Mouse (Mus musculus): ENCODE measurements around the gene Parp6.

Parp6 gene

DNA sequence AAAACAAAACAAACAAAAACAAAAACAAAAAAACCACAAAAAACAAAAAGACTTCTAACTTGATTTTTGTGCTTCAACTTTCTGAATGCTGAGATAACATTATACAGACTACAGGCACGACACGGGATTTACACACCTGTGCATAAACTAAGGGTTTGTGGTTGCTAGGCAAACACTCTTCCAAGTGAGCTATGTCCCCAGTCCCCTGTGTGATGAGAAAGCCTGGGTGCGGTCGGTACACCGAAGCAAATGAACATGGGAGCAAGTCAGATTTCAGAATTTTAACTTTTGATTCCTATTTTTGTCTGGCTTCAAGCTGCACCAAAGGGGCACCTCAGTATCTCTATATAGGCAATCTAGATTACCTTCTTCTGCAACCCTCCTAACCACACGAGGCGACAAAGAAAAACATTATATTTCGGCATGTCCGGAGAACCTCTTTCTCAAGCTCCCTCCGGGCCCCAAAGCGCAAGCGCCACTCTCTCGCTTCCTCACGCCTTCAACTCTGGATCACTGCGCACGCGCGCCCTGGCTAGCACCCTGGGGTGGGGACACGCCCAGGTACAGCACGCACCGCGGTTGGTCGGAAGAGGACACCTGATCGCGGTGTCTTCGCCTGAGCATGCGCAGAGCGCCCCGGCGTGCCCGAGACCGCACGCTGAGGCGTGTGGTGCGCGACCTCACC is at the start of gene Parp6:
Gene Parp6 (plus strand): TSS at position 663 of the 685 bp plus-strand sequence.
- peak; percentile 99 to 100 for DNase-seq (ENCODE audit: low spot score in 2 of 2)

DNA sequence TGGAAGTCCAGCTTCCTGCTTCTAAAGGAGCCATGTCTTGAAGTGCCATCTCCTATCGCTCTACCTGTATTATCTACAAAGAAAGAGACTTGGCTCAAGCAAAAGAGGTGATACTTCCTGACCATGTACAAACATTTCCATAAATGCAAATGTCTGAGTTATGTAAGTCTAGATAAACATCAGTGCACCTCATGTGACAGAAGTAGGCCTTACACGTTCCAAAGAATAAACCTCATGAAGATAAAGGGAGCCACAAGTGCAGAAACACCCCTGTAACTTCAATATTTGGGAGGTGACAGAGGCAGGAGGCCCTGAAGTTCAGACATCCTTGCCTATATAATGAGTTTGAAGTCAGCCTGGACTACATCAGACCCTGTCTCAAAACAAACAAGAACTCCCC is 45.2 kb upstream of the Parp6 start:
- DNase-seq (ENCODE audit: low spot score in 2 of 2), result no peak

DNA sequence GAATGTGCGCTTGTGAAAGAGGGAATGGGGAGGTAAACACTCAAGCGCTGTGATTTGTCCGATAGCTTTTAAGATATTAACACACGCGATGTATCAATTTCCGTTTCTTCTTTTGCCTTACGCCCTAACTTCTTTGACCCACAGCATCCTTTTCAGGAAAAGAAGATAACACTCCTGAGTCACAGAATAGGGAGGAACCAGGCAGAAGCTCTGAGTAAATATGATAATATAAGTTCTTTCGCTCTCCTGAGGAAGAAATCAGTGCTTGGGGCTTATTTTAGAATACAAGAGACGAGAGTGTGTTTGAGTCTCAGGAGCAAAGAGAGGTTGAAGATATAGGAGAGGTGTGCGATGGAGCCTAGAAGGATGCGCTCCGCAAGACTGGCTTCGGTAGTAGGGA is 39.7 kb upstream of the Parp6 start:
- no peak for DNase-seq (ENCODE audit: low spot score in 2 of 2)

DNA sequence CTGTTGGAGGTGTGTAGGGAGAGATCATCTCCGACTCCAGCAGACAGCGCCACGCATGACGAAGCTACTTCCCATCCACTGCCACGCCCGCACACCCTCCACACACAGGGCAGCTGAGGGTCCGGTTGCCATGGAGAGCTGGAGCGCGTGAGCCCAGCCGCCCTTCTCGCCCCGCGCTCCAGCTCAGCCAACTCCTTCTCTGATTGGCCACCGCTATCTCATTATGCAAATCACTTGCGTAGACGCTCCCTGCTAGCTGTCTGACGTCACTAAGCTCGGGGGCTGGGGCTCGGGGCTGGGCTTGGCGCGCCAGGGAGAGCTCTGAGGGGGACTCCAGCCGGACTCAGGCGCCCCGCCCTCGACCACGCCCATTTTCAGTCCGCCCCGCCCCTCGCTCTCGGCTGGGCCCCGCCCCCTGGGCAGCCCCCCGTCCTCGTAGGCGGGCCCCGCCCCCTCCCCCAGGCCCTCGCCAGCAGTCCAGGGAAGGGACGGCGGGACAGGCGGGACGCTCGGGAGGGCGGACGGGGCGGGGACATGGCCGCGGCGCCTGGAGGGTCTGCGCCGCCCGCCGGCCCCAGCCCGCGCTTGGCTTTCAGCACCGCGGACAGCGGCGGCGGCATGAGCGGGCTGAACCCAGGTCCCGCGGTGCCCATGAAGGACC is 39.1 kb upstream of the Parp6 start, which contains the start of gene Celf6:
Gene Celf6 (plus strand): TSS at position 74 of the 661 bp plus-strand sequence.
- DNase-seq (ENCODE audit: low spot score in 2 of 2), result peak; percentile 86 to 95

DNA sequence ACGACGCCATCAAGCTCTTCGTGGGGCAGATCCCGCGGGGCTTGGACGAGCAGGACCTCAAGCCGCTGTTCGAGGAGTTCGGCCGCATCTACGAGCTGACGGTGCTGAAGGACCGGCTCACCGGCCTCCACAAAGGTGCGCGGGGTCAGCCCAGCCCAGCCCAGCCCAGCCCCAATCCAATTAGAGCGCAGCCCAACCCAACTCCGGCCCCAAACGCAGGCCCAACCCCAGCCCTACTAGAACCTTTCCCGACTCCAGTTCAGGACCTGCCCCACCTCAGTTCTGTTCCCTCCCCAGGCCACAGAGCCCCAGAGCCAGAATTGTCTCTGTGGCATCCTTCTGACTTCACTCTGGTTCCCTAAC is 38.6 kb upstream of the Parp6 start:
- DNase-seq (ENCODE audit: low spot score in 2 of 2), result no peak

DNA sequence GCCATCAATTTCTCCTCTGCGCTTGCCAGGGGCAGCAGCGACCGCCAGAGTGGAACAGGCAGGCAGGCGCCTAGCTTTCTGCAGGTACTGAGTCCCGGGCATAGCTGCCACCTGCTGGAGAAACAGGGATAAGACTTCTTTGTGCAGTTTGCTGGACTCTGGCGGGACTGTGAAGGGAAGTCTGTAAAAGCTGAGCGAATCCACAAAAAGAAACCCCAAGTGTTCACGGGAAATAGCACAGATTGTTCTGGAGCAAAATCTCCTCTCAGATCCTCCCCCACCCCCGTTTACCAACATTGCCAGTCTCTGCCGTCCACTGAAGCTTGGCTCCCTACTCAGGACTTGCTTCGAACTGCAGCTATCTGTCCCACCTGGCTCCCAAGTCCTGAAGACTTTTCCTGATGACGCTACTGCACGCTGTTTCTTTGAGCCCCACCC is 32.2 kb upstream of the Parp6 start:
- DNase-seq (ENCODE audit: low spot score in 2 of 2), result peak; percentile 63 to 78

DNA sequence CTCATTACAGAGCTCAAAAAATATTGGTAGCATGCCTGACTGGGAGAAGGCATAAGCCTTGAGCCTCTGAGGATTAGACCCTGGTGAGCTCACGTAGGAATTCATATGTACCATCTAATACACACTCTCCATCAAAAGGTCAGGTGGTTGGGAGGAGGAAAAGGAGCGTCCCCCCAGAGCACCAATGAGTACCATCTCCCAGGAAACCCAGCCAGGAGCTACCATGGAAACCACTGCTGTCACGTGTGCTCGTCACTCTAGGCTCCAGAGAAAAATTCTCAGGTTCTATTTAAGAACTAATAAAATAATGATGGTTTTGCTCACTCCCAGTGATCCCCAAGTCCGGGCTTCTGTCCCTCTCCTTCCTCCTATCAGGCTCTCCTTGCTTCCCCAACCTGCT is 28.8 kb upstream of the Parp6 start:
- DNase-seq (ENCODE audit: low spot score in 2 of 2), result no peak

DNA sequence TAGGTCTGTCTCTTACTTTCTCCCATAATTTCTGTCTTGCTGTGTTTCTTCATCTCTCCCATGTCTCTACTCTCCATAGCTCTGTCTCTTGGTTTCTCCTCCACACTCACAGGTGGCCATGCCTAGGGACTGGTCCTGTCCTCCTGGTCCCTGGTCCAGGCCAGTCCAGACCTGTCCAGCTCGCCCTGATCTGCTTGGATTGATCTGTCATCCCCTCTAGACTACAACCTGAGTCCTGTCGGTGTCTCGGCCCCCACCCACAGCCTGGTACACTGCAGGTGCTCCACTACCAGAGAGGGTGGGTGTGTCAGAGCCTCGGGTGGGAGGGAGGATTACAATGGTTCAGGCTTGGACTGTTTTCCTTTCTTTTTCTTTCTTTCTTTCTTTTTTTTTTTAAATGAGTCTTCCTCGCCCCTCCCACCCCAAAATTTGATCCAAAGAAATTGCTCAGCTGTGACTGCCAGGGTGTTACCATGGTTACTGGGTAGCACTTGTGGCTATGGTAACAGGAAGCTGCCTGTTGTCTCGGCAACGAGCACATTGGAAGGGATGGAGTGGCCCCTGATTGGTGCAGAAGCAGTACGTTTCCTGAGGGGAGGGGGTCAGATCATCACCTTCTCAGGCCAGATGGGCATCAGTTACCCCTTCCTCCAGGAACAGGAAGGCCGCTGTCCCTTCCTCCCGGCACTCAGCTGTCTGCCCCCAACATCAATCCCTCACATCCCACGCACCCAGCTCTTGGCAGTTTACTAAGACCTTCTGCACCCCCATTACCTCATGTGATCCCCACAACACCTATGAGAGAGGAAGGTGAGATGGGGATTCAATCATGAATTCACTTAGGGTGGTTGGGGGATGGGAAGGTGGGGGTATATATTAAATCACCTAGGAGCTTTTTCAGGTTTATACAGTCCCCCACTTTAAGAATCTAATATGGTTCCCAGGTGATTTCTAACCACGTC is 28.1 kb upstream of the Parp6 start:
- DNase-seq (ENCODE audit: low spot score in 2 of 2), result peak in 1 of 2 experiments; percentile 50

DNA sequence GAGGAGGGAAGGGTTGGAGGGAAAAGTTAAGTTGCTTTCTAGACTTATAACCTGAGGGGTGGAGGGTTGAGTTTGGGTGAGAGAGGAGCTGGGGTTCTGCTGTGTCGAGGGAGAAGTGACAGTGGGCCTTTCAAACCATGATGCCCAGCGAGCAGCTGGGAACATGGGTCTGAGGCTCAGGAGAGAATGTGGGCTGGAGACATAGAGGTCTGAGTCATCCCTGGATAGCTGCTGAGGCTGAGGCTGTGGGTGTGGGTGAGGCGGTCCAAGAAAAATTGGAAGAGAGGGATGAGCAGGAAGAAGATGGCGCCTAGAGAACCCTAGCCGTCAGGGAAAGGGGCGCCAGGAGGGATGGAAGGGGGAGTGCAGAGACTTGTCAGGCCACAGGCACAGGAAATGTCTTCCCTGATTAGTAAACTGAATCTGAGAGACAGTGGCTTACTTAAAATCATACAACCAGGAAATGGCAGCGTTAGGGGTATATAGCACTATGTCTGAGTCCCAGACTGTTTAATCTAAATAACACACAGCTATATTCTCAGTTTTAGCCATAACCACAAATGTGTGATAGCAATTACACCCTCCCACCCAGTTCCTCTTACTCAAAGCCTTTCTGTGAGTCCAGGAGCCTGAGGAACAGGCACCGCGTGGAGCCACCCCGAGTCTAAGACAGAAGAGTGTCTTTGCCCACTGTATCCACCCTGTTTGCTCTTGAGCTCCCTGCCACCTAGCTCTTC is 27.2 kb upstream of the Parp6 start:
- no peak for DNase-seq (ENCODE audit: low spot score in 2 of 2)

DNA sequence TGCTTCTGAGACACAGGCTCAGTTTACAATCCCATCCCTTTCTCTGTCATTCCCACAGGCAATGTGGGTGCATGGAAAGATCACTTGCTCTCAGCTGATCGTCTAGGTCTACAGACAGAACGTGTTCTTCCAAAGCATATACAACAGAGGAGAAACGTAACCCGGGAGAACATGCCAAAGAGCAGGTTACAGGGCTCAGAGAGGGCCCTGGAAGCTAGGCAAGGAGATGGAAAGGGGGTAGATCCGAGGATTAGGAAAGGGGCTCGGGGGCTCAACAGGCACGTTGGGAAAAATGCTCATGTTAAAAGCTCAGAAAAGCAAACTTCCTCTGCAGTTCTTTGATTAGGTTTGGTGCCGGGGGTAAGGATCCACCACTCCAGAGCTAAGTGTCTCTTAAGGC is 15.4 kb upstream of the Parp6 start:
- DNase-seq (ENCODE audit: low spot score in 2 of 2), result no peak

DNA sequence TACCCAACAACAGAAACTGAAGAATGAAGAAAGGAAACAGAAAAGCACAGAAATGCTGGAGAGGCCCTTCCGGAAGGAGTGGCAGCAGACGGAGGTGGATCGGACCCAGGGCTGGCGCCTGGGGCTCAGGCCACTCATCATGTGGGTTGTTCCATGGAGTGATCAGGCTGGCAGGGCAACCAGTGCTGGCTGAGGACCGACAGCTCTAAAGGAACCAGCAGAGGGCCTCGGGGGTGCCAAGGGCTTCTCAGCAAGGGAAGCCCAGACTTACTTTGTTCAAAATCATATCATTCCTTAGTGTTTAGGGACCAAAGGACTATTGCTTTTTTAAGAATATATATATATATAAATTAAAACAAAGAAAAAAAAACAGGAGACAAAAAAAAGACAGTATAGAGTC is 11.1 kb upstream of the Parp6 start:
- no peak for DNase-seq (ENCODE audit: low spot score in 2 of 2)

DNA sequence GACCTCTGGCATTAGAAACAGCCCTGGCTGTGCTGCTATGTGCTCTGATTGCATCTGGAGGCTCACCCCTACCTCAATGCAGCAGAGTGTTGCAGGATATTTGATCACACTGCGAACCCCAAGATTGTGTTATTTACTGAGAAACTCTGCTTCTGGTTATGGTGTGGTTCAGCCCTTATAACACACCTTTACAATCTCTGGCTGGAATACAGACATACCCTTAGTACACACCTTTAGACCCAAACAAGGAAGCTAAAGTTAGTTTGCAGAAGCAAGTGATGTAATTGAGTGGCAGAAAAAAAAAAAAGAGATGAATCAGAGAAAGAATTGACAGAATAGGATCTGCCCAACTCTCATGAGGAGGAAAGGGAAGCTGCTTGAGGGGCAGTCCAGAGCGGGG is 6.1 kb upstream of the Parp6 start:
- no peak for DNase-seq (ENCODE audit: low spot score in 2 of 2)

DNA sequence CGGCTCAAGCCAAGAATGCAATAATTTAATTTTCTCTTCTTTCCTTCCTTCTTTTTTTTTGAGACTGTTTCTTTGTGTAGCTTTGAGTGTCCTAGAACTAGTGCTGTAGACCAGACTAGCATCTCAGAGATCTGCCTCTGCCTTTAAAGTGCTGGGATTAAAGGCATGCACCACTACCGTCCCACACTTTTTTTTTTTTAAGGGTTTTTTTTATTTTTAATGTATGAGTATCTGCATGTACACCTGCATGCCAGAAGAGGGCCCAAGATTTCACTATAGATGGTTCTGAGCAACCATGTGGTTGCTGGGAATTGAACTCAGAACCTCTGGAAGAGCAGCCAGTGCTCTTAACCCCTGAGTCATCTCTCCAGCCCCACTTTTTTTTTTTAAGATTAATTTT is 1.3 kb upstream of the Parp6 start:
- DNase-seq (ENCODE audit: low spot score in 2 of 2), result no peak

DNA sequence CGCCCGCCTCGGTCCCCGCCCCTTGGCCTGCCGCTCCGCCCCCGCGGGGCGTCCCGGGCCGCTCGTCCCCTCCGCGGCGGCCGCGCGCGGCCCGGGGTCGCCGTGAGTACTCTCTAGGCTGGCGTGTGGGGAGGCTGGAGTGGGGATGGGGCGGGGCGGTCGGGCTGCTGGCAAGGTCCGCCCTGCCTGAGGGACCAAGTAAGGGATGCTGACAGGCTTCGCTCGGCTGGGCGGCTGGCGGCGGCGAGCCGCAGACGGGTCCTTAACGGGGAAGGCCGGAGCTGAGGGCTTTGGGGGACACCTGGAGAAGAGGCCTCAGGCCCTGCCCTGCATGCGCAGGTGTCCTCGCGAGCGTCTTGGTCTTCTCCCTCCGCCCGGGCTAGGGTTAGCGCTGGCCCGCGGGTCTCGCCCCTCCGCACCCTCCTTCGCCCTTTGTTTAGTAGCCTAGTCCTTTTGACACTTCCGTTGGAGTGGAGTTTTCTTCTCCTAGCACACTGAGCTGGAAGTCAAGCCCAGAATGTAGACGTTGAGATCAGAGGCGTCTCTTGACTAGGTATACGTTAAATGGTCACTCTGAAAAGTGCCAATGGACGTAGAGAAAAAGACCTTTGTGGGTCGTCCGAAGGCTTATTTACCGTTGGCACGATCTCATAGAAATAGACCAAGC is 356 bp downstream of the Parp6 start:
- DNase-seq (ENCODE audit: low spot score in 2 of 2), result no peak

DNA sequence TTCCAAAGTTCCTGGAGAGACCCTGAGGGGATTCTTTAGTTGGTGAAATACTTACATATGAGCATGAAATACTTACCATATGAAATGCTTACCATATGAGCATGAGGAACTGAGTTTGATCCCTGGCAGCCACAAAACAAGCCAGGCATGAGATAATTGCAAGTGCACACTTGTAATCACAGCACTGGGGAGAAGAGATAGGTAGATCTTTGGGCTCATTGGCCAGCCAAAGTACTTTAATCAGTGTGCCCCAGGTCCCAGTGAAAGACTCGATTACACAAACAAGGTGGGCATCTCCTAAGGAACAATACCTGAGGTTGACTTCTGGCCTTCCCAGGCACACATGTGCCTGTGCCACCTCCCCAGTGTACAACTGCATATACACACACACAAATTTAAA is 21.3 kb downstream of the Parp6 start:
- DNase-seq (ENCODE audit: low spot score in 2 of 2), result no peak

DNA sequence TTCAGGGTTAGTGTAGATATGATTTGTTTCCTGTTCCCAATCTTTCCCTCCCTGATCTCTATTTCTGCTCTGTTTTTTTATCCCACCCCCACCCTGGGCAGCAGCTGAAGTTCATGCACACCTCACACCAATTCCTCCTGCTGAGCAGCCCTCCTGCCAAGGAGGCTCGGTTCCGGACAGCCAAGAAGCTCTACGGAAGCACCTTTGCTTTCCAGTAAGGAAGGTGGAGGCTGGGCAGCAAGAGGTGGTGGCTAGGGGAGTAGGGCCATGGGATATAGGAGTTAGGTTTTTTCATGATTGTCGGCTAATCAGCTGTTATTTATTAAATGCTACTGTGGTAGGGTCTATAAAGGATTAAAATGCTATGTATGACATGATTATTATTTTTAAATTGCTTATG is 22.9 kb downstream of the Parp6 start:
- DNase-seq (ENCODE audit: low spot score in 2 of 2), result no peak

DNA sequence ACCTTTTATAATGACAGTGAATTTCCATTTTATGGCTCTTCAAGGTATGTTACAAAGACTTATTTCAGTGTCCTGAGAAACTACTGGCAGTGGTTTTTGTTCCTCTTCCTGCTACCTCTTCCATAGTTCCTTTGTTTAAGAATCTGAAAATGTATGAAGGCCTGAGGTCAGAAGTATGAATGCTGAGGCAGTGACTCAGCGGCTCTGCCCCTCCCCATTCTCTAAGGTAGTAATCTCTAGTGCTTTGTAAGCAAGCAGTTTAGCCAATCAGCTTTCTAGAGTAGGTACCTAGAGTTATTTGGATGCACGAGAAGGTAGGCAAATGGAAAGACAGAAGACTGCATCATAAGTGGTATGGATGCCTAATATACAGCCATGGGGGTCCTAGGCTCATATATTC is 24.2 kb downstream of the Parp6 start:
- DNase-seq (ENCODE audit: low spot score in 2 of 2), result no peak

DNA sequence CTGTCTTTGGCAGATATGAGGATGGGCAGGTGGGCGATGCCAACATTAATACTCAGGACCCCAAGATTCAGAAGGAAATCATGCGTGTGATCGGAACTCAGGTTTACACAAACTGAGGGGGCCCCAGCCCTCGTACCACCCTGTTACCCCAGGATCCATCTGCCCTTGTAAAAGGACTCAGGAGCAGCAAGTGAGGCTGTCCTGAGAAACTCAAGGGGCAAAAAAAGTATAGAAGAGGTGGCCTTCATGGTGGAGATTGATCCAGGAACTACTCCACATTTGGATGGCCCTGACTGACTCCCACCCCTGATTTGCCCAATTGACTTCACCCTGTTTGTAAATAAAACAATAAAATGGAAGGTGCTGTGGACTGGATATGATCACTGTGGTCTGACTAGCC is 32.8 kb downstream of the Parp6 start:
- no peak for DNase-seq (ENCODE audit: low spot score in 2 of 2)

DNA sequence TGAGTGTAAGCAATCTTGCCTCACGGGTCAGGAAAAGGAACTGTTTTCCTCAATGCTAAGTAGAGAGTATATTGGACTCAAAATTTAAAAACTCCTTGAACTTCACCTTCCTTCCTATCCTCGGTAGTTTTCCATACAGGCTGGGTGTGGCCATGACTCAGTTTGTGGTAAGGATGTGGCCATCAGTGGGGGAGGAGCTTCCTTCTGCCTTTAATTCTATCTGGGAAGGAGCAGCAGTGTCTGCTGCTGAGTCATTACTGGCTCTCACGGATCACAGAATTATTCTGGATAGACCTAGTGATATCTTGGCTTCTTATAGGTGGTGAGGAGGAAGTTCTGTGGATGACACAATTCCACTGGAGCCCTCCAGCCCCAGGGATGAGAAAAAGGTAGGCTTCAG is 36.3 kb downstream of the Parp6 start:
- DNase-seq (ENCODE audit: low spot score in 2 of 2), result no peak

DNA sequence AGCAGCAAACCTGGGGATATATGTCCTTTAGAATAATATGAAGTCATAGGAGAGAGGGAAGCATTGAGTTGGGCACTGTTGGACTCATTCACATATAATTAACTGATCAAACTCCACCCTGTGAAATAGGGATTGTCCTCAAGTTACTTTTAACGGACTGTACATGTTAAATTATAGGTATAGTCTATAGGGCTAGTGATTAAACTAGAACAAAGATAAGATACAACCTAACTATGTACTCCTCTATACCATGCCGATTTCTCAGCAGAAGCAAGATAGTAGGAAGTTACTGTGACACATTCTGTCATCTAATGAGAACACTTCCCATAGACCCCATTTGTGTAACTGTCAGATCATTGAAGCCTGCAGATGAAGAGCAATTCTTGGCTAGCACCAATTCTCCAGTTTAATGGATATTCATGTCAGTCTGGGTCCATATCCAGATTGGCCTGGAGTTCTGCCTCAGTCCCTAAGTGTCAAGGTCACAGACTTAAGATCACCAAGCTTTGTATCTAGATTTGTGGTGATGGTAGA is 37.4 kb downstream of the Parp6 start:
- DNase-seq (ENCODE audit: low spot score in 2 of 2), result no peak
